Mouse (Mus musculus): Measurements from ENCODE around the gene Lnx2. TPM values are rescaled to one million over a fixed set of nuclear protein-coding genes. Genes with fewer than 3 reads are reported as not detected.

The Lnx2 gene
- polyA plus RNA-seq, 1 experiment from 2014 or later = 14.0 TPM

GRCm38 (mm10) chr5:147034283-147034682 is 42.1 kb downstream of the Lnx2 start:
- peaks cover 38% of the 10 kb centered on the region for H3K36me3 ChIP-seq
- H3K27ac ChIP-seq (ENCODE audit: poor library complexity, severe bottlenecking) = no peak overlapping the region
- H3K4me2 ChIP-seq = no peak overlapping the region
- H3K27me3 ChIP-seq (replicated peaks) = no peaks in the 10 kb centered on the region
- H3K4me3 ChIP-seq = no peak overlapping the region
- no peak overlapping the region for H3K9ac ChIP-seq
- no peaks in the 10 kb centered on the region for H3K9me3 ChIP-seq (replicated peaks)
- peaks cover 26% of the 10 kb centered on the region for H3K4me1 ChIP-seq (replicated peaks)
- 81% methylated on average over 12 of the region's 12 CpGs for WGBS
- ATAC-seq (ENCODE audit: insufficient number of reproducible peaks, low FRiP score) = no peak

GRCm38 (mm10) chr5:147033155-147033554 is 43.2 kb downstream of the Lnx2 start:
- peaks cover 49% of the 10 kb centered on the region for H3K36me3 ChIP-seq
- H3K4me3 ChIP-seq = no peak overlapping the region
- H3K27ac ChIP-seq (ENCODE audit: poor library complexity, severe bottlenecking) = no peak overlapping the region
- no peaks in the 10 kb centered on the region for H3K27me3 ChIP-seq (replicated peaks)
- no peak overlapping the region for H3K4me2 ChIP-seq
- no peak overlapping the region for H3K9ac ChIP-seq
- 91% methylated on average over 13 of the region's 13 CpGs for WGBS
- no peak for ATAC-seq (ENCODE audit: insufficient number of reproducible peaks, low FRiP score)
- H3K9me3 ChIP-seq (replicated peaks) = no peaks in the 10 kb centered on the region
- H3K4me1 ChIP-seq (replicated peaks) = peaks cover 21% of the 10 kb centered on the region

GRCm38 (mm10) chr5:147031281-147031680 is 45.1 kb downstream of the Lnx2 start:
- no peak overlapping the region for H3K4me2 ChIP-seq
- peaks cover 4% of the 10 kb centered on the region for H3K4me1 ChIP-seq (replicated peaks)
- no peaks in the 10 kb centered on the region for H3K27me3 ChIP-seq (replicated peaks)
- no peaks in the 10 kb centered on the region for H3K9me3 ChIP-seq (replicated peaks)
- H3K36me3 ChIP-seq = peaks cover 68% of the 10 kb centered on the region
- ATAC-seq (ENCODE audit: insufficient number of reproducible peaks, low FRiP score) = no peak
- WGBS = 90% methylated on average over 14 of the region's 14 CpGs
- no peak overlapping the region for H3K4me3 ChIP-seq
- H3K9ac ChIP-seq = no peak overlapping the region
- H3K27ac ChIP-seq (ENCODE audit: poor library complexity, severe bottlenecking) = no peak overlapping the region

- WGBS = 77% methylated on average over 24 of the region's 24 CpGs
- H3K4me2 ChIP-seq = no peak overlapping the region
- no peak overlapping the region for H3K27ac ChIP-seq (ENCODE audit: poor library complexity, severe bottlenecking)
- no peaks in the 10 kb centered on the region for H3K9me3 ChIP-seq (replicated peaks)
- no peak overlapping the region for H3K4me3 ChIP-seq
- H3K4me1 ChIP-seq (replicated peaks) = no peaks in the 10 kb centered on the region
- H3K9ac ChIP-seq = no peak overlapping the region
- ATAC-seq (ENCODE audit: insufficient number of reproducible peaks, low FRiP score) = no peak
- no peaks in the 10 kb centered on the region for H3K27me3 ChIP-seq (replicated peaks)
- peaks cover 83% of the 10 kb centered on the region for H3K36me3 ChIP-seq
Observed at GRCm38 (mm10) chr5:147024331-147025034, 51.9 kb downstream of the Lnx2 start.

GRCm38 (mm10) chr5:147023245-147023970 is 53.0 kb downstream of the Lnx2 start:
- H3K4me2 ChIP-seq = no peak overlapping the region

GRCm38 (mm10) chr5:147021546-147022265 is 54.7 kb downstream of the Lnx2 start:
- H3K36me3 ChIP-seq = peaks cover 79% of the 10 kb centered on the region
- no peak for ATAC-seq (ENCODE audit: insufficient number of reproducible peaks, low FRiP score)
- H3K27me3 ChIP-seq (replicated peaks) = no peaks in the 10 kb centered on the region
- 80% methylated on average over 5 of the region's 5 CpGs for WGBS
- no peaks in the 10 kb centered on the region for H3K9me3 ChIP-seq (replicated peaks)
- no peak overlapping the region for H3K9ac ChIP-seq
- no peak overlapping the region for H3K27ac ChIP-seq (ENCODE audit: poor library complexity, severe bottlenecking)
- no peak overlapping the region for H3K4me3 ChIP-seq
- no peak overlapping the region for H3K4me2 ChIP-seq
- H3K4me1 ChIP-seq (replicated peaks) = no peaks in the 10 kb centered on the region

More at GRCm38 (mm10) chr5:147023245-147023970, 53.0 kb downstream of the Lnx2 start:
- Histone ChIP-seq H3K36me3 (peaks cover 84% of the 10 kb centered on the region), H3K9ac (no peak overlapping the region), H3K27ac (ENCODE audit: poor library complexity, severe bottlenecking) (no peak overlapping the region), H3K4me3 (no peak overlapping the region), H3K9me3 (replicated peaks) (no peaks in the 10 kb centered on the region), H3K27me3 (replicated peaks) (no peaks in the 10 kb centered on the region), H3K4me1 (replicated peaks) (no peaks in the 10 kb centered on the region)
- WGBS = 88% methylated on average over 18 of the region's 18 CpGs
- ATAC-seq (ENCODE audit: insufficient number of reproducible peaks, low FRiP score) = no peak

GRCm38 (mm10) chr5:147020579-147020978 is 55.8 kb downstream of the Lnx2 start:
- Histone ChIP-seq H3K9me3 (replicated peaks) (no peaks in the 10 kb centered on the region), H3K4me1 (replicated peaks) (no peaks in the 10 kb centered on the region), H3K27me3 (replicated peaks) (no peaks in the 10 kb centered on the region), H3K9ac (no peak overlapping the region), H3K4me2 (no peak overlapping the region), H3K4me3 (no peak overlapping the region), H3K36me3 (peaks cover 79% of the 10 kb centered on the region), H3K27ac (ENCODE audit: poor library complexity, severe bottlenecking) (no peak overlapping the region)
- WGBS = 89% methylated on average over 11 of the region's 11 CpGs
- no peak for ATAC-seq (ENCODE audit: insufficient number of reproducible peaks, low FRiP score)

GRCm38 (mm10) chr5:147018761-147019160 is 57.6 kb downstream of the Lnx2 start:
- no peaks in the 10 kb centered on the region for H3K9me3 ChIP-seq (replicated peaks)
- H3K27ac ChIP-seq (ENCODE audit: poor library complexity, severe bottlenecking) = no peak overlapping the region
- peaks cover 64% of the 10 kb centered on the region for H3K36me3 ChIP-seq
- H3K9ac ChIP-seq = no peak overlapping the region
- no peak for ATAC-seq (ENCODE audit: insufficient number of reproducible peaks, low FRiP score)
- H3K27me3 ChIP-seq (replicated peaks) = no peaks in the 10 kb centered on the region
- H3K4me2 ChIP-seq = no peak overlapping the region
- WGBS = 81% methylated on average over 11 of the region's 11 CpGs
- H3K4me3 ChIP-seq = no peak overlapping the region
- H3K4me1 ChIP-seq (replicated peaks) = peaks cover 3% of the 10 kb centered on the region; the same call in 1 of the 2 replicates

GRCm38 (mm10) chr5:147017526-147017925 is 58.9 kb downstream of the Lnx2 start:
- peaks cover 54% of the 10 kb centered on the region for H3K36me3 ChIP-seq
- H3K4me1 ChIP-seq (replicated peaks) = peaks cover 3% of the 10 kb centered on the region; the same call in 1 of the 2 replicates
- no peak for ATAC-seq (ENCODE audit: insufficient number of reproducible peaks, low FRiP score)
- H3K27ac ChIP-seq (ENCODE audit: poor library complexity, severe bottlenecking) = no peak overlapping the region
- H3K9ac ChIP-seq = no peak overlapping the region
- no peaks in the 10 kb centered on the region for H3K9me3 ChIP-seq (replicated peaks)
- 85% methylated on average over 11 of the region's 11 CpGs for WGBS
- H3K4me2 ChIP-seq = no peak overlapping the region
- no peak overlapping the region for H3K4me3 ChIP-seq
- H3K27me3 ChIP-seq (replicated peaks) = no peaks in the 10 kb centered on the region

GRCm38 (mm10) chr5:147016622-147017021 is 59.8 kb downstream of the Lnx2 start:
- no peak overlapping the region for H3K9ac ChIP-seq
- no peak overlapping the region for H3K4me2 ChIP-seq
- peaks cover 49% of the 10 kb centered on the region for H3K36me3 ChIP-seq
- no peak overlapping the region for H3K4me3 ChIP-seq
- H3K9me3 ChIP-seq (replicated peaks) = no peaks in the 10 kb centered on the region
- H3K4me1 ChIP-seq (replicated peaks) = peaks cover 3% of the 10 kb centered on the region; the same call in 1 of the 2 replicates
- ATAC-seq (ENCODE audit: insufficient number of reproducible peaks, low FRiP score) = no peak
- H3K27me3 ChIP-seq (replicated peaks) = no peaks in the 10 kb centered on the region
- no peak overlapping the region for H3K27ac ChIP-seq (ENCODE audit: poor library complexity, severe bottlenecking)
- WGBS = 86% methylated on average over 12 of the region's 12 CpGs

- Histone ChIP-seq H3K9me3 (replicated peaks) (no peaks in the 10 kb centered on the region), H3K4me3 (no peak overlapping the region), H3K27ac (ENCODE audit: poor library complexity, severe bottlenecking) (no peak overlapping the region), H3K9ac (no peak overlapping the region), H3K27me3 (replicated peaks) (no peaks in the 10 kb centered on the region), H3K4me2 (no peak overlapping the region), H3K4me1 (replicated peaks) (peaks cover 3% of the 10 kb centered on the region; the same call in 1 of the 2 replicates), H3K36me3 (peaks cover 38% of the 10 kb centered on the region)
- no peak for ATAC-seq (ENCODE audit: insufficient number of reproducible peaks, low FRiP score)
- WGBS = 93% methylated on average over 7 of the region's 7 CpGs
Observed at GRCm38 (mm10) chr5:147015191-147015590, 61.2 kb downstream of the Lnx2 start.
